Mouse (Mus musculus): Measurements from ENCODE around the gene Wnt7b. TPM values are rescaled to one million over a fixed set of nuclear protein-coding genes. Genes with fewer than 3 reads are reported as not detected.

Gene Wnt7b
- total RNA-seq, 1 experiment, result 11.2 TPM

DNA sequence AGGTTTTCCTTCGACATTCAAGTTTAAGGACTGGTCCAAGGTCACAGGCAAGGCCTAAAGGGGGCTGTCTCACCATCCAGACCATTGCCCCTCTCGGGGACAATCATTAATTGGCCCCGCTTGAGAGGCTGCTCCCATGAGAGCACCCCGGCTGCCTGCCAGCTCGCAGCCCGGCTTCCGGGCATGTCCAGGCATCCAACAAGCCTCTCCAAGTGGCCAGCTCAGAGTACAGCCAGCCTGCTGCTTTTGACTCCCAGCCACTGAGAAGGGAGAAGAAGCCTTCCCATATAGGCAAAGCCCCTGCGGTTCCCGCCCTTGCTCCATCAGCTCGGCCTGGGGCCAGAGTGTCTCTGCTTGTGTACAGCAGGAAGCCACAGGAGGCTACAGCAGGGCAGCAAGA is 26.5 kb downstream of the Wnt7b start:
- Histone ChIP-seq H3K9me3 (ENCODE audit: control insufficient read depth, insufficient read depth, low read depth, low read length) (no peaks in the 10 kb centered on the region), H3K36me3 (ENCODE audit: control insufficient read depth, insufficient read depth, low read length, poor library complexity, severe bottlenecking) (no peaks in the 10 kb centered on the region), H3K9ac (ENCODE audit: insufficient read depth, low read depth, low read length, poor library complexity, severe bottlenecking) (no peak overlapping the region), H3K27ac (ENCODE audit: insufficient read depth, low read depth, low read length, poor library complexity, severe bottlenecking) (no peak overlapping the region), H3K4me1 (ENCODE audit: control insufficient read depth in 2 of 2, insufficient read depth in 2 of 2, low read length in 2 of 2, poor library complexity in 1 of 2) (peaks cover 4 to 9% of the 10 kb centered on the region in 2 experiments; a peak in 2 of 4 replicates), H3K4me3 (ENCODE audit: insufficient read depth in 1 of 2, low read depth in 1 of 2, low read length in 2 of 2, poor library complexity in 1 of 2, severe bottlenecking in 1 of 2) (no peak overlapping the region)
- in situ Hi-C loops (cut with MboI; ENCODE audit: low sequenced_read_pairs in 2 of 2, unreplicated experiment in 2 of 2), result no loop called here
- TF ChIP-seq ZNF384 (IDR thresholded peaks at IDR 0.05; ENCODE audit: low read depth, low read length), result no peak
- no peak for TF ChIP-seq CHD2 (IDR thresholded peaks at IDR 0.05; ENCODE audit: low read depth, low read length)
- no peak for TF ChIP-seq ZC3H11A (IDR thresholded peaks at IDR 0.05; ENCODE audit: borderline replicate concordance, low read depth, low read length)
- no peak for TF ChIP-seq HCFC1 (IDR thresholded peaks at IDR 0.05; ENCODE audit: borderline replicate concordance, insufficient read depth, low read length)
- TF ChIP-seq MAFK (IDR thresholded peaks at IDR 0.05; ENCODE audit: insufficient read depth, low read depth, low read length), result no peak
- no peak for DNase-seq (ENCODE audit: low read depth, low spot score)

GRCm38 (mm10) chr15:85553421-85553820 is 28.9 kb downstream of the Wnt7b start:
- Histone ChIP-seq H3K4me1 (ENCODE audit: control insufficient read depth in 2 of 2, insufficient read depth in 2 of 2, low read length in 2 of 2, poor library complexity in 1 of 2) (peaks cover 0 to 7% of the 10 kb centered on the region in 2 experiments; a peak in 1 of 4 replicates), H3K9ac (ENCODE audit: insufficient read depth, low read depth, low read length, poor library complexity, severe bottlenecking) (no peak overlapping the region), H3K9me3 (ENCODE audit: control insufficient read depth, insufficient read depth, low read depth, low read length) (no peaks in the 10 kb centered on the region), H3K36me3 (ENCODE audit: control insufficient read depth, insufficient read depth, low read length, poor library complexity, severe bottlenecking) (no peaks in the 10 kb centered on the region), H3K27ac (ENCODE audit: insufficient read depth, low read depth, low read length, poor library complexity, severe bottlenecking) (no peak overlapping the region), H3K4me3 (ENCODE audit: insufficient read depth in 1 of 2, low read depth in 1 of 2, low read length in 2 of 2, poor library complexity in 1 of 2, severe bottlenecking in 1 of 2) (no peak overlapping the region)
- TF ChIP-seq ZNF384 (IDR thresholded peaks at IDR 0.05; ENCODE audit: low read depth, low read length) (no peak), ZC3H11A (IDR thresholded peaks at IDR 0.05; ENCODE audit: borderline replicate concordance, low read depth, low read length) (no peak), MAFK (IDR thresholded peaks at IDR 0.05; ENCODE audit: insufficient read depth, low read depth, low read length) (no peak), CHD2 (IDR thresholded peaks at IDR 0.05; ENCODE audit: low read depth, low read length) (no peak), HCFC1 (IDR thresholded peaks at IDR 0.05; ENCODE audit: borderline replicate concordance, insufficient read depth, low read length) (no peak)
- no peak for DNase-seq (ENCODE audit: low read depth, low spot score)
- in situ Hi-C loops (cut with MboI; ENCODE audit: low sequenced_read_pairs in 2 of 2, unreplicated experiment in 2 of 2), result no loop called here

DNA sequence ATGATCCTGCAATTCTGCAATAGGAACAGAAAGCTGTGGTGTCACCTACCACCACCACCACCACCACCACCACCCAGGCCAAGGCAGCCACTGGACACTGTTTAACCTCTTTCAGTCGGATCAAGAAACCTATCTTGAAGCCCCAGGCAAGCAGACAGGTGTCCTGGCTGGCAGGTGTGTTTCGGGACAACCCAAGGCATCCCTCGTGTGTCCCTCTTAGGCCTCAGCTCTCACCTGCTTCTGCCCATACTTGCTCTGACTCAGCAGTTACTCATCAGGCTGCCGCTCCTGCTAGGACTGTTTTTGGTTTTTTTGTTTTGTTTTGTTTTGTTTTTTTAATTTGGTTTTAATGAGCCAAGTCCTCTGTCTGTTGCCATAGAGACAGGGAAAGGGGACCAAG is 35.8 kb downstream of the Wnt7b start:
- 0 out of 2 replicates have a peak, but pooled peaks have one; percentile 12 for TF ChIP-seq MAFK (IDR thresholded peaks at IDR 0.05; ENCODE audit: insufficient read depth, low read depth, low read length)
- TF ChIP-seq ZNF384 (IDR thresholded peaks at IDR 0.05; ENCODE audit: low read depth, low read length), result no peak
- TF ChIP-seq CHD2 (IDR thresholded peaks at IDR 0.05; ENCODE audit: low read depth, low read length), result no peak
- no peaks in the 10 kb centered on the region for H3K36me3 ChIP-seq (ENCODE audit: control insufficient read depth, insufficient read depth, low read length, poor library complexity, severe bottlenecking)
- peaks cover 0 to 9% of the 10 kb centered on the region in 2 experiments; a peak in 2 of 4 replicates for H3K4me1 ChIP-seq (ENCODE audit: control insufficient read depth in 2 of 2, insufficient read depth in 2 of 2, low read length in 2 of 2, poor library complexity in 1 of 2)
- no peaks in the 10 kb centered on the region for H3K9me3 ChIP-seq (ENCODE audit: control insufficient read depth, insufficient read depth, low read depth, low read length)
- DNase-seq (ENCODE audit: low read depth, low spot score), result no peak
- H3K9ac ChIP-seq (ENCODE audit: insufficient read depth, low read depth, low read length, poor library complexity, severe bottlenecking), result no peak overlapping the region
- H3K27ac ChIP-seq (ENCODE audit: insufficient read depth, low read depth, low read length, poor library complexity, severe bottlenecking), result no peak overlapping the region
- no peak overlapping the region for H3K4me3 ChIP-seq (ENCODE audit: insufficient read depth in 1 of 2, low read depth in 1 of 2, low read length in 2 of 2, poor library complexity in 1 of 2, severe bottlenecking in 1 of 2)
- in situ Hi-C loops (cut with MboI; ENCODE audit: low sequenced_read_pairs in 2 of 2, unreplicated experiment in 2 of 2), result no loop called here

DNA sequence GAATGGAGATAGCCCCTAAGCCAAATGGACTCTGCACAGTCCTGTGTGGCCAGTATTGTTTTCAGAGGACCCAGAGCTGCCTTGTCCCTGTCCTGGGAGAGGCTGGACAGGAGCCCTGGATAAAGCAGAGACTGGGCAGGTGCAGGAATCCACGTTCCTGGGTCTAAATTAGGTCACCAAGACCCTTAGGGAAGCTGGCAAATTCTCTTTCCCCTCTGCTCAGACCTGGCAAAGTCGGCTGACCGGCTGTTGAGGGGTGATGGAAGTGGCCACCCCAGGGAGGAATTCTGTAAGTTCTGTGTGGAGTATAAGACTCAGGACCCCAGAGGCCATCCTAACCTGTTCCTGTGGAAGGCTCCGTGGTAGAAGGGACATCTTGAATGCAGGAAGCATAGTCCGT is 36.9 kb downstream of the Wnt7b start:
- no peak for DNase-seq (ENCODE audit: low read depth, low spot score)
- no peak overlapping the region for H3K27ac ChIP-seq (ENCODE audit: insufficient read depth, low read depth, low read length, poor library complexity, severe bottlenecking)
- H3K9me3 ChIP-seq (ENCODE audit: control insufficient read depth, insufficient read depth, low read depth, low read length), result no peaks in the 10 kb centered on the region
- no peak overlapping the region for H3K4me3 ChIP-seq (ENCODE audit: insufficient read depth in 1 of 2, low read depth in 1 of 2, low read length in 2 of 2, poor library complexity in 1 of 2, severe bottlenecking in 1 of 2)
- in situ Hi-C loops (cut with MboI; ENCODE audit: low sequenced_read_pairs in 2 of 2, unreplicated experiment in 2 of 2), result no loop called here
- H3K9ac ChIP-seq (ENCODE audit: insufficient read depth, low read depth, low read length, poor library complexity, severe bottlenecking), result no peak overlapping the region
- TF ChIP-seq ZC3H11A (IDR thresholded peaks at IDR 0.05; ENCODE audit: borderline replicate concordance, low read depth, low read length) (no peak), HCFC1 (IDR thresholded peaks at IDR 0.05; ENCODE audit: borderline replicate concordance, insufficient read depth, low read length) (no peak), CHD2 (IDR thresholded peaks at IDR 0.05; ENCODE audit: low read depth, low read length) (no peak), MAFK (IDR thresholded peaks at IDR 0.05; ENCODE audit: insufficient read depth, low read depth, low read length) (no peak), ZNF384 (IDR thresholded peaks at IDR 0.05; ENCODE audit: low read depth, low read length) (no peak)
- peaks cover 0 to 9% of the 10 kb centered on the region in 2 experiments; a peak in 2 of 4 replicates for H3K4me1 ChIP-seq (ENCODE audit: control insufficient read depth in 2 of 2, insufficient read depth in 2 of 2, low read length in 2 of 2, poor library complexity in 1 of 2)
- H3K36me3 ChIP-seq (ENCODE audit: control insufficient read depth, insufficient read depth, low read length, poor library complexity, severe bottlenecking), result no peaks in the 10 kb centered on the region

DNA sequence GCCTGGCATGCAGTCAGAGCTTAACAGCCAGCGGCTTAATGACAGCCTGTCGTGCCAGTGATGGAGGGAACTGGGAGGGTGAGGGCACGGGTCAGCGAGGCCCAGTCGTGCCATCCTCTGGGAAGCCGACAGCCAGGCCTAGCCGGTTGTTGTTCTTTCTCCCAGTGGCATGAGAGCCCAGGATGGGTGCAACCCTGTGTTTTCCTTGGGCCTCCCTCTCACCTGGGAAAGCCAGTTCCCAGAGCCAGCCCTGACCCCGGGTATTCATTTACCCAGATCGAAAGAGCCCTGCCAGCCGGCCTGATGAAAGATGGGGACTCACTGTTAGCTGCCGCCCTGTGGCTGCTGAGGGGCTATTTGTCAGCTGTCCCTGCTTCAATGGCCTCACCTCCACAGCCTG is 44.1 kb downstream of the Wnt7b start:
- no peak overlapping the region for H3K4me3 ChIP-seq (ENCODE audit: insufficient read depth in 1 of 2, low read depth in 1 of 2, low read length in 2 of 2, poor library complexity in 1 of 2, severe bottlenecking in 1 of 2)
- no peak overlapping the region for H3K9ac ChIP-seq (ENCODE audit: insufficient read depth, low read depth, low read length, poor library complexity, severe bottlenecking)
- no peaks in the 10 kb centered on the region for H3K9me3 ChIP-seq (ENCODE audit: control insufficient read depth, insufficient read depth, low read depth, low read length)
- in situ Hi-C loops (cut with MboI; ENCODE audit: low sequenced_read_pairs in 2 of 2, unreplicated experiment in 2 of 2), result no loop called here
- TF ChIP-seq ZNF384 (IDR thresholded peaks at IDR 0.05; ENCODE audit: low read depth, low read length), result no peak
- no peak for TF ChIP-seq CHD2 (IDR thresholded peaks at IDR 0.05; ENCODE audit: low read depth, low read length)
- TF ChIP-seq ZC3H11A (IDR thresholded peaks at IDR 0.05; ENCODE audit: borderline replicate concordance, low read depth, low read length), result no peak
- TF ChIP-seq HCFC1 (IDR thresholded peaks at IDR 0.05; ENCODE audit: borderline replicate concordance, insufficient read depth, low read length), result no peak
- no peak for TF ChIP-seq MAFK (IDR thresholded peaks at IDR 0.05; ENCODE audit: insufficient read depth, low read depth, low read length)
- H3K4me1 ChIP-seq (ENCODE audit: control insufficient read depth in 2 of 2, insufficient read depth in 2 of 2, low read length in 2 of 2, poor library complexity in 1 of 2), result peaks cover 0 to 6% of the 10 kb centered on the region in 2 experiments; a peak in 1 of 4 replicates
- DNase-seq (ENCODE audit: low read depth, low spot score), result no peak
- H3K36me3 ChIP-seq (ENCODE audit: control insufficient read depth, insufficient read depth, low read length, poor library complexity, severe bottlenecking), result no peaks in the 10 kb centered on the region
- H3K27ac ChIP-seq (ENCODE audit: insufficient read depth, low read depth, low read length, poor library complexity, severe bottlenecking), result no peak overlapping the region
